Mouse (Mus musculus) adrenal gland, postnatal 36 days (tissue): ENCODE data around the gene Tbx18. TPM values are rescaled to one million over a fixed set of nuclear protein-coding genes. Genes with fewer than 3 reads are reported as not detected.
A peak's percentile ranks its signal among the peaks of the same experiment; 100 is the strongest.

Experiments
- DNase-seq, 2 experiments: peaks; one replicate each; pipeline ENCODE4 v3.0.0; 2021; ENCODE audit warnings: mixed read lengths in 1 of 2
- total RNA-seq, 2 experiments: library from RNA; stranded (reverse); gene quantifications; 2 replicates each; pipeline ENCODE4 v1.2.3; 2021

The Tbx18 gene
- total RNA-seq, 2 experiments from 2014 or later: 0.82 to 1.1 TPM

- no peak for DNase-seq
These were observed 20.7 kb downstream of the Tbx18 start for GRCm38 (mm10) chr9:87710360-87710759.

GRCm38 (mm10) chr9:87708151-87708550 lies 22.9 kb downstream of the Tbx18 start:
- DNase-seq: peak; percentile 73 to 79

- DNase-seq: no peak
These were observed 28.8 kb downstream of the Tbx18 start for GRCm38 (mm10) chr9:87702267-87702666.

- no peak for DNase-seq
These were observed 44.1 kb downstream of the Tbx18 start for GRCm38 (mm10) chr9:87686981-87687380.

GRCm38 (mm10) chr9:87682247-87682646 lies 48.8 kb downstream of the Tbx18 start:
- DNase-seq: no peak
